Mouse (Mus musculus) layer of hippocampus, postnatal 14 days (tissue): Measurements from ENCODE around the gene Mybph. TPM values are rescaled to one million over a fixed set of nuclear protein-coding genes. Genes with fewer than 3 reads are reported as not detected.

ENCODE experiments used
- DNase-seq, 2 experiments: peaks; one replicate each; pipeline ENCODE4 v3.0.0; 2021 to 2022; ENCODE audit warnings: low spot score in 2 of 2, mixed read lengths in 1 of 2
- long read RNA-seq, 2 experiments: library from polyadenylated mRNA; stranded (forward); transcript quantifications; one replicate each; pipeline ENCODE4 v2.0.0; 2021
- total RNA-seq, 2 experiments: library from RNA; stranded (reverse); gene quantifications; 2 replicates each; pipeline ENCODE4 v1.2.3; 2021

Gene Mybph
- under 1 TPM in 1 of 2 experiments, not detected in 1; 0.18 TPM for total RNA-seq
- long read RNA-seq, experiment 1, partial matches to known transcripts = 0 of 1 reads
- long read RNA-seq, experiment 1, other reads (novel, unspliced or antisense) = 1 of 1 reads
- long read RNA-seq, experiment 2 = 0 reads

DNA sequence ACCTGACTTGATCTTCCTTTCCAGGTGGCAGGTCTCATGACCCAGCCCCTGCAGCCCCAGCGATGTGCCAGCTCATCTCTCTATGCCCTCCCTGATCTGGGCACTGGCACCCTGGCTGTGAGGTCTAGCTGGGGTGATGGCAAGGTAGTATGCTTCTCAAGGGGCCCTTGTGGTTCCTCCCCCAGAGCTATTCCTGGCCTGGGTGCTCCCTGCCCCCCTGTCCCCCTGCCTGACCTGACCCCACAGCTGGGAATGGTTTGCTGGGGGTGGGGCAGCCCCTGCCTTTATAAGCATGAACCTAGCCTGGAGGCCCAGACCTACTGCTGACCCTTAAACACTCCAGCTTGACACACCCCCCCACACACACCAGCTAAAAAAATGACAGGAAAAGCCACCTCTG lies at the start of gene Mybph:
Gene Mybph, plus strand, starts transcription at position 323 of the 400 bp plus-strand sequence.
- no peak for DNase-seq

DNA sequence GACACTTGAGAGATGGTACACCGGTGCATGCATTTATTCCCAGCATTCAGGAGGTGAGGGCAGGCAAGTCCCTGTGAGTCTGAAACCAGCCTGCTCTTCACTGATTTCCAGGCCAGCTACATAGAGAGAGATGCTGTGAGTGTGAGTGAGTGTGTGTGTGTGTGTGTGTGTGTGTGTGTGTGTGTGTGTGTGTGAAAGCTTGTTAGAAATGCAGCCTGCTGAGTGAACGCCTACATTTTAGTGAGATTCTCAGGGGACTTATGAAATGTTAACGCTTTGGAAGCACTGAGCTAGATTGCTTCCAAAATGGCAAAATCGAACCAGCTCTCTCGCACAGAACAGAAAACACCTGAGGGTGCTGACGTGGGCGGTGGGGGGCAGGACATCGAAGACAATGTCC lies 47.2 kb upstream of the Mybph start:
- DNase-seq = peak; percentile 19 to 28

DNA sequence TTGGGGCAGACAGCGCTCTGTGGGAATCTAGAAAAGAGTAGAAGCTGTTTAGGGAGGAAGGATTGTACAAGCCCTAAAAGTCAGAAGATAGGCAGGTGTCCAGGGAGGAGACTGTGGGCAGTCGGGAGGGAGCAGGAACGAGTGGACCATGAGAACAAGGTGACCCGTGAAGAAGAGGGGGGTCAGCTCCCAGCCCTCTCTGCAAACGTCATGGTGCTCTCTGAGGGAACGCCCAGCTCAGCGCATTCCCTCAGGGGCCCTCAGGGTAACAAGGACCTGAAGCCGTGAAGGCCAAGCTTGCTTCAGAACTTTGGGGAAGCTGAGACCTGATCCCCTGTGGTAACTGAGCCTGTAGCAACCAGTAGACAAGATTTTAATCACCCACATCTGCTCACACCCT lies 43.2 kb upstream of the Mybph start:
- no peak for DNase-seq

GRCm38 (mm10) chr1:134150745-134151144 lies 42.5 kb upstream of the Mybph start:
- no peak for DNase-seq

DNA sequence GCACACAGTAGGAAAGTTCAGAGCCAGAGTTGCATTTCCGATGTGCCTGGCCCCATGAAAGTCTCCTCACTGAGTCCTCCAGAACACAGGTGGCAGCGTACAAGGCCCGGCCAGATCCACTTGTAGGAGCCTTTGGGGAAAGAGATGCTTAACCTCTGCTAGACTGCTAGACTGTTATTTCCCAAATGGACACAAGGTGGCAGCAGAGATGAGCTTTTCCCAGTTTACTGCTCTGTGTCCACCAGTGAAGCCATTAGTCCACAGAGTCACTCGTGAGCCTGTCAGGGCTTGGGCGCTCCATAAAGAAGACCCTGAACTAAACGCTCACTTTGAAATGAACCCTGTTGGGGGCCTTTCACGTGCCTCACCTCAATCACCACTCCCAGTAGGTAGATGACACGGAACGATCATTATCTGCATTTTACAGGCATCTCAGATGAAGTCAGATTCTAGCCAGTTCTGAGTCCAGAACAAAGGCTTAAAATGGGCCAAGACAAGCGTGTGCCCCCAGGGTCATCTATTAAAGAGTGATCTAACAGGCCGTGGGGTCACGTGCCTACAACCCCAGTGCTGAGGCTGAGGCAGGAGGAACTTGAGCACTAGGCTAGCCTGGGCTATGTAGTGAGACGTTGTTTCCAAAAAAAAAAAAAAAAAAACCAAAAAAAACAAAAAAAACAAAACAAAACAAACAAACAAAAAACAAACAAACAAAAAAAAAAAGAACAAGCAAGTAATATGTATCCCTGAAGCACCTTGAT lies 41.4 kb upstream of the Mybph start:
- DNase-seq = peak; percentile 74 to 88

DNA sequence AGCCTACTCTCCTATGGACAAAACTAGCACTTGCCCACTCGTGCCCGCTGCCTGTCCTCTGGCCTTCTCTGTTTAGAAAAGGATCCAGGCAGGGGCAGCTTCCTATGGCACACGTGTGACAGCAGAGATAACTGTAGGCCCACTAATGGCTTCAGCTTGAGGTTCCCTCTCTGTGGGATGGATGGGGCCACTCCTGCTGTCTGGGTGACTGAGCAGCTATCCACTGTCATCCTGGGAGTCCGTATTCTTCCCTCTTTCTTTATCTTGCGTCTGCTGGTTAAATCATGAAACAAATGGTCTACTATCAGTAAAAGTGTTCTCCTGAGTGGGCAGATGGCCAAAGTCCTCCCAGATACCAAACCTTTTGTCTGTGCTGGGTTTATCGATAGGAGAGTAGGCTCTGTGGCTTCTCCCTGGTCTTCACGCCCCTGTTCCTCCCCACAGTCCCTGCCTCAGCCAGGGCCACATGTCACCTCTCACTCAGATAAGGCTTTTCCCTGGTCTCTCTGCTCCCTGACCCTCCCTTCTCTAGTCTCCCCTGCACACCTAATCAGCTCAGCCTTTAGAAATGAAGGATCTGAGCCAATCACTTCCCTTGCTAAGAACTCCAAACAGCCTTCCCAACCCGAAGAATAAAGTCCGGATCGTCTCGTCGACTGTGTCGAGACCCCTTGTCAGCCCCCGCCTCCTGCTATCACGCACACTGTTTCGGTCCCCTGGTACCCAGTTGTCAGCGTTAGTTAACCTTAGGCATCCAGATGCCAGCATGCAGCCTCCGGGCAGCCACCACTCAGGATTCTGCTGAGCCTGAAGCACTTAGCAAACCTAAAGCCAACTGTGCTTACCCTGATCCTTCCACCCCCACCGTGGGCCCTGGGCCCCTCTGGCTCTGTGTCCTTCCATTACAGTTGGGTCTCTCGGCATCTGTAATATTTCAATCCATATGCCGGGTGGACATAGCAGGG lies 40.3 kb upstream of the Mybph start:
- no peak for DNase-seq

- DNase-seq = no peak
Observed at GRCm38 (mm10) chr1:134154121-134154520, 39.1 kb upstream of the Mybph start.

DNA sequence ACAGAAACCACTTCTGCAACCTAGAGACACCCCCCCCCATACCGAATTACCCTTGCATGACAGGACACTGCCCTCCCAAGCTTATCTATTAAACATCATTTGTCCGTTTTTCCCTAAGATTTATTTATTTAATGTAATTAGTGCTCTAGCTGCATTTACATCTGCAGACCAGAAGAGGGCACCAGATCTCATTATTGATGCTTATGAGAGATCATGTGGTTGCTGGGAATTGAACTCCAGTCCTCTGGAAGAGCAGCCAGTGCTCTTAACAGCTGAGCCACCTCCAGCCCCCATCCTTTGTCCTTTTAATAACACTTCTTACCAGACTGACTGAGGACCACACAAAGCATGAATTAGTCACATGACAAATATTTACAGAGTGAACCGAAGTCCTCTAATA lies 38.6 kb upstream of the Mybph start:
- no peak for DNase-seq

- DNase-seq = no peak
Observed at GRCm38 (mm10) chr1:134160404-134160803, 32.8 kb upstream of the Mybph start.

DNA sequence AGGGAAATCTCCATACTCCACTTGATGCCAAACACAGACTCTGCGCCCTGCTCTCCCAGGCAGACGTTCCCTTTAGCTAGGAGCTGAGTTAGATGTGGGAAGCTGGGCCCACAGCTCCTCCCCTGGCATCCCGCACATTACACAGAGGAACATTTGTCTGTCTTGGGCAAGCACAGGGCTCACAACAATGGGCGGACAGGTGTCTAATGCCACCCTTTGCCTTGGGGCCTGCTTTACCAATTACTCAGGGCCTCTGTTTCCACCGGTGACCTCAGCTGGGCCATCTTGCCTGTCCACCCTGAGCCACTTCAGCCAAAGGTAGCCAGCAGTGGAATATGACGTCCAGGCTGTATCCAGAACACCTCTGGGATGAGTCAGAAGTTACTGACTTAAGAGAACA lies 31.8 kb upstream of the Mybph start:
- DNase-seq = no peak

GRCm38 (mm10) chr1:134162510-134163225 lies 30.6 kb upstream of the Mybph start:
- DNase-seq = no peak

DNA sequence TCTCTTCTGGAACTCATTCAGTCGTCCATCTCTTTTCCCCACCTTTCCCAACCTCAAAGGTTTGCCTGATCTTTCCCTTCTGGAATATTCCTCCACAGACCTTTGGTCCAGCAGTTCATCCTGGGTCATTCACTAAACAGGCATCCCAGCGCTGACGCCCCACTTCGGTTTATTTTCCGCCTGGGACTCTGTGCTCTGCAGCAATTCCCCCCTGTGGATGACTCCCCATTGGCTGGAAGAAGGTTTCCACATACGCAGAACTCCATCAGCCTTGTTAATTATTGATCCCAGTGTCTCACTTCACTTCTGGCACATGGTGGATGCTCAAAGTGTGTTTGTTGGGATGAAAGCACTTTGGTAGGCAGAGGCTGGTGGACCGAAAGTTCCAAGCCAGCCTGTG lies 29.8 kb upstream of the Mybph start:
- DNase-seq = no peak

- no peak for DNase-seq
Observed at GRCm38 (mm10) chr1:134164454-134164853, 28.8 kb upstream of the Mybph start.

GRCm38 (mm10) chr1:134166547-134166946 lies 26.7 kb upstream of the Mybph start:
- no peak for DNase-seq

DNA sequence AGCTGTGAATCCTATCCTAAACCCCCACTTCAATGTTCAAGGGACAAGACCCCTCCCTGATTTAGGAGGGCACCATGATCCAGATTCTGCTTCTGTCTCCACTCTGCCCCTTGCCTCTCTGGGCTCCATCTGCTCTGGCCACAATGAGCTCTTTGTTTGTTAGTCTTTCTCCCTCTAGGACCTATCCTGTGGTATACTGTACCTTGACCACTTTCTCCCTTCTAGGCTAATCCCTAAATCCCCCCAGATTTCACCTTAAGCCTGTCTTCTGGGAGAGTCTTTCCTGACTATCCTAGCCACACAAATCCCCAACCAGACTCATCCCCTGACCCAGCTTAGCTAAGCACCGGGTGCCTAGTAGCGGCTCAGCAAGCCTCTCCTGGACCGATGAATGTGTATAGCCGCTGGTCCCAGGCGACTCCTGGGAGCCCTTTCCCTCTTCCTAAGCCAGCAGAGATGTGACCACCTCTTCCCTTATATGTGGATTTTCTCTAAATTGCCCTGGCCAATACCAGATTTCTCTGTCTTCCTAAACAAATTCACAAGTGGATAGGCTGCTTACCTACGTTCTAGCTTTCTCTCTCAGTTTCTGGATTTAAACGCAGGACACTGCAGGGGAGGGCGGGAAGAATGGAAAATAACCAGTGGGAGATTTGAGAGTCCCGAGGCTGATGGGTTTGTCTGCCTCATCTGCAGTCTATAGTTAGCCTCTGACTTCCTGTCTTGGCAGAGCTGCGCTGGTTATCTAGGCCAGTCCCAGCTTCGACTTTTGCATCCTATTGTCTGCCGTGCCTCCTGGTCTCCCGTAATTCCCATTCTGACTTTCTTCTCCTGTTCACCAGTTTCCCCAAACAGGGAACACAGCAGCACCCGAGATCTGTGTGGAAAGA lies 25.6 kb upstream of the Mybph start:
- no peak for DNase-seq

DNA sequence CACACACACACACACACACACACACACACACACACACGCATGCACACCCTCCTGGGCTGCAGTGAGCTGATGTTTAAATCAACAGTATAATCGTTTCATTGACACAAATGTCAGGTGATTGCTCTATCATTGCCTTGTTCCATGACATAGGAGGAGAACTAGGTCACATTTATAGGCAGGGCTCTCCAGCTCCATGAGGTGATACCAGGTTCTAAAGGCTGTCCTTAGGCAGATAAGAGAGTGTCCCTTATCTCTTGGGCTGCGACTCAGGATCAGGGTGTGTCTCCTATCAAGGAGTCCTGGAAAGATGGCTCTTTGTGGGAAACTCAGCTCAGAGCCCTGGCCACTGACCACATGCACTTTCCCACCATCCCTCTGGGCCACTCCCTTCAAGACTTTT lies 24.7 kb upstream of the Mybph start:
- no peak for DNase-seq

- DNase-seq = no peak
Observed at GRCm38 (mm10) chr1:134168985-134169697, 24.1 kb upstream of the Mybph start.

GRCm38 (mm10) chr1:134173081-134173480 lies 20.2 kb upstream of the Mybph start:
- no peak for DNase-seq

DNA sequence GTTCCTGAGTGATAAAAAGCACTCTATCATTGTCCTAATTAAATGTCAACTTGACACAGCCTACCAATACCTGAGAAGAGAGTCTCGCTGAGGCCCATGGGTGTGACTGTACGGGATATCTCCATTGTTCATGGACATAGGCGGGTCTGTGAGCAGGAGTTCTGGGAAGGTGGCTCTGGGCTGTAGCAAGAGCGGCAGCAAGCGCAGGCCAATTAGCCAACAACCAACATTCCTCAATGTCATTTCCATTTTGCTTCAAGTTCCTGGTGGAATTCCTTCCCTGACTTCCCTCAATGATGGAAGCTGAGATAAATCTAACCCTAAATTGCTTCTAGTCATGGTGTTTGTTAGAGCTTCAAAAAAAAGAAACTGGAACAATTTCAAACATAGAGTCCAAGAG lies 15.3 kb upstream of the Mybph start:
- no peak for DNase-seq

GRCm38 (mm10) chr1:134182025-134182424 lies 11.2 kb upstream of the Mybph start, which contains the start of gene Chil1:
TSS of gene Chil1 (plus strand) at chr1:134182176.
- peak in 1 of 2 experiments; percentile 33 for DNase-seq
